Comparison of ENCODE assay signal across 19 mouse cellular contexts in genomic region chr5:92824304-92825009, GRCm38 (mm10).
A peak's percentile ranks its signal among the peaks of the same experiment; 100 is the strongest.
DNase-seq lines count a peak whose midpoint lies in the region; ATAC-seq and TF ChIP-seq lines count a peak whose summit lies in the region.
"Had no signal": no experiment of that assay in that cellular context is flagged by ENCODE, and none has a peak within 500 bp of the region (broad histone marks: within the 10 kb centered on the region; RNA-seq: fewer than 3 reads in every experiment).

No protein-coding gene starts in this region.

- H3K4me3 ChIP-seq in heart, adult 2 months, result no peak overlapping the region
- no peak overlapping the region for H3K4me3 ChIP-seq in heart, postnatal 0 days (ENCODE audit: low read depth, low read length)
- no peak overlapping the region for H3K4me3 ChIP-seq in gastrocnemius, adult 2 months
- H3K4me3 ChIP-seq: hindbrain, embryonic 12.5 days; limb, embryonic 15.5 days; neural tube, embryonic 12.5 days had no signal

- TF ChIP-seq CTCF in heart, adult 2 months (IDR thresholded peaks at IDR 0.05), result peak; percentile 17
- no peak for TF ChIP-seq CTCF in heart, postnatal 0 days (IDR thresholded peaks at IDR 0.05; ENCODE audit: low read depth)
- no peak for TF ChIP-seq CTCF in Patski (IDR thresholded peaks at IDR 0.05)
- no peak for TF ChIP-seq CTCF in gastrocnemius, adult 2 months (IDR thresholded peaks at IDR 0.05)

- CTCF ChIA-PET in Patski (lab: Charles Lee), result interaction anchor here (0.6 to 3.0 kb wide), 8 partner anchors 9 to 73 kb away, joined by 3 to 10 read pairs (median 3); no protein-coding TSS in a partner anchor

- H3K9ac ChIP-seq in heart, adult 2 months (ENCODE audit: low read depth, low read length), result no peak overlapping the region
- no peak overlapping the region for H3K9ac ChIP-seq in heart, postnatal 0 days (replicated peaks; ENCODE audit: low read depth, low read length)
- H3K9ac ChIP-seq: hindbrain, embryonic 12.5 days; limb, embryonic 15.5 days; liver, postnatal 0 days; neural tube, embryonic 12.5 days had no signal

- H3K4me1 ChIP-seq in heart, adult 2 months (ENCODE audit: control insufficient read depth, insufficient read depth, low read length), result peaks cover 3% of the 10 kb centered on the region
- peaks cover 64% of the 10 kb centered on the region for H3K4me1 ChIP-seq in heart, postnatal 0 days (ENCODE audit: control insufficient read depth, insufficient read depth)
- H3K4me1 ChIP-seq: hindbrain, embryonic 12.5 days; neural tube, embryonic 12.5 days had no signal

- no peak overlapping the region for H3K4me2 ChIP-seq in heart, postnatal 0 days (ENCODE audit: low read depth, low read length)
- H3K4me2 ChIP-seq: hindbrain, embryonic 12.5 days; limb, embryonic 15.5 days; midbrain, embryonic 11.5 days; neural tube, embryonic 12.5 days had no signal

- peak; percentile 73; the same call in 1 of the 2 replicates for ATAC-seq in heart, postnatal 0 days (ENCODE audit: insufficient read depth, low read depth)
- peak; percentile 5 for ATAC-seq in Patski
- ATAC-seq: liver, postnatal 0 days had no signal

- TF ChIP-seq POLR2A in heart, adult 2 months (IDR thresholded peaks at IDR 0.05; ENCODE audit: insufficient read depth, low read depth, low read length), result no peak

- WGBS in heart, adult 2 months, result 38% methylated on average over 10 of the region's 10 CpGs
- 26% methylated on average over 10 of the region's 10 CpGs for WGBS in heart, postnatal 0 days

- in situ Hi-C loops in Patski (cut with MboI; ENCODE audit: low pct_unique_long_range_greater_than_20kb), result no loop called here

- TF ChIP-seq EP300 in heart, adult 2 months (IDR thresholded peaks at IDR 0.05; ENCODE audit: insufficient read depth, low read depth, low read length), result no peak
- TF ChIP-seq EP300 in heart, postnatal 0 days (IDR thresholded peaks at IDR 0.05; ENCODE audit: low read depth), result no peak

- POLR2A ChIA-PET in Patski (lab: Charles Lee), result interaction anchor here (1.0 to 1.7 kb wide), 3 partner anchors 10 to 39 kb away, joined by 3 to 4 read pairs (median 4); no protein-coding TSS in a partner anchor

- H3K36me3 ChIP-seq in heart, adult 2 months (ENCODE audit: control insufficient read depth, insufficient read depth, low read length), result no peaks in the 10 kb centered on the region; the same call in 1 of the 2 replicates
- no peaks in the 10 kb centered on the region for H3K36me3 ChIP-seq in heart, postnatal 0 days (replicated peaks; ENCODE audit: control insufficient read depth, insufficient read depth, low read length)
- H3K36me3 ChIP-seq: hindbrain, embryonic 12.5 days; limb, embryonic 15.5 days; neural tube, embryonic 12.5 days had no signal

- H3K79me2 ChIP-seq in heart, adult 2 months (replicated peaks; ENCODE audit: control insufficient read depth, insufficient read depth, low read length), result no peaks in the 10 kb centered on the region

- H3K27ac ChIP-seq in heart, adult 2 months, result no peak overlapping the region; the same call in none of the 2 replicates
- H3K27ac ChIP-seq in heart, postnatal 0 days (ENCODE audit: low read depth), result peak overlapping the region; percentile 65
- no peak overlapping the region for H3K27ac ChIP-seq in gastrocnemius, adult 2 months
- H3K27ac ChIP-seq: hindbrain, embryonic 12.5 days; limb, embryonic 15.5 days; neural tube, embryonic 12.5 days had no signal

- DNase-seq in heart, adult 2 months, result no peak
- DNase-seq in heart, adult 9 months (ENCODE audit: low spot score in 2 of 2), result no peak
- DNase-seq in heart, postnatal 0 days (ENCODE audit: low spot score), result peak; percentile 52
- no peak for DNase-seq in heart, adult 11 months
- DNase-seq in Patski (ENCODE audit: low read depth, low spot score), result no peak
- peak; percentile 69 for DNase-seq in lung, postnatal 36 days
- DNase-seq in left cerebral cortex, adult 8-10 months (ENCODE audit: low spot score in 2 of 2), result no peak
- no peak for DNase-seq in gastrocnemius, adult 2 months
- DNase-seq: adrenal gland, adult 2 months; cerebellum, postnatal 10 days; gastrocnemius, postnatal 25 days; kidney, adult 18-20 months; kidney, postnatal 36 days; liver, postnatal 0 days; right cerebral cortex, postnatal 14 days had no signal

- H3K27me3 ChIP-seq in heart, adult 2 months (ENCODE audit: control insufficient read depth, insufficient read depth, low read length), result no peaks in the 10 kb centered on the region
- no peaks in the 10 kb centered on the region for H3K27me3 ChIP-seq in heart, postnatal 0 days (ENCODE audit: control insufficient read depth, insufficient read depth, low read length)
- H3K27me3 ChIP-seq in Patski, result no peaks in the 10 kb centered on the region
- H3K27me3 ChIP-seq: hindbrain, embryonic 12.5 days; limb, embryonic 15.5 days; neural tube, embryonic 12.5 days had no signal

- intact Hi-C loops in heart, adult 2 months (cut with DNase I), result no loop called here
- intact Hi-C loops in gastrocnemius, adult 2 months (cut with DNase I), result no loop called here

- H3K9me3 ChIP-seq in heart, postnatal 0 days (replicated peaks; ENCODE audit: control insufficient read depth, low read length), result no peaks in the 10 kb centered on the region
- H3K9me3 ChIP-seq: hindbrain, embryonic 12.5 days; limb, embryonic 15.5 days; neural tube, embryonic 12.5 days had no signal

Comparison
In these comparisons a context has a peak if more than half of its experiments do, and no peak if none do; other contexts are left out.
1. DNase-seq: peak in heart, postnatal 0 days (single experiment) and lung, postnatal 36 days (single experiment); none in heart, adult 2 months (0 of 2), heart, adult 9 months (0 of 2), heart, adult 11 months (single experiment), Patski (single experiment), left cerebral cortex, adult 8-10 months (0 of 2) and gastrocnemius, adult 2 months (single experiment).